Comparison of ENCODE assay signal across 8 mouse cellular contexts in the genomic region with DNA sequence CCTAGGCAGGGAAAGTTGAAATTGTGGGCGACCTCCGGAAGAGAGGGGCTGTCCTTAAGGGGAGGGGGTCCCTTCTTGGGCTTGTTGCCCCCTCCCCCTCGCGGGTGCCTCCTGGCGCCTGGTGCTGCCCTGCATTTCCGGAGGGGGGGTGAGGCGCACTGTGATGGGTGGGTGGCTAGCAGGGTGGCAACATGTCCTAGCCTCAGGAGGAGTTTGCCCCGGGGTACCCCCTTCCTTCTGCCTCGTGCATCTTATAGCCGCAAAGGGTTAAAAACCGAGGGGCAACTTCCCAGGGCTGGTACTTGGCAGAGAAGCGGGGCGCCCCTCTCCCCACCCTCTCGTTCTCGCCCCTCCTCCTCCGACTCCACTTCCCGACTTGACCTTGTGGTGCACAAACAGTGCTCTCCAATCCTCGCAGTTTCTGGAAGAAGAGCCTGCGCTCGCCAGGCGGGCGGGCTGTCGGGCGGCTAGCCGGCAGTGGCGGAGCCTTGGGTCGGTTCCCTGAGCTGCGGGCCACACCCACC. TPM values are rescaled to one million over a fixed set of nuclear protein-coding genes. Genes with fewer than 3 reads are reported as not detected.
DNase-seq lines count a peak whose midpoint lies in the region; TF ChIP-seq lines count a peak whose summit lies in the region.

No protein-coding gene starts in this region.

- intact Hi-C loops in left cerebral cortex, postnatal 4 days (cut with DNase I) = no loop called here

- no peaks in the 10 kb centered on the region for H3K9me3 ChIP-seq in midbrain, embryonic 10.5 days (replicated peaks)

- TF ChIP-seq CTCF in small intestine, adult 2 months (IDR thresholded peaks at IDR 0.05; ENCODE audit: extremely low read depth, insufficient read length, insufficient replicate concordance, low read depth, low read length) = no peak

- H3K27me3 ChIP-seq in midbrain, embryonic 10.5 days (ENCODE audit: low read depth, poor library complexity, severe bottlenecking) = peaks cover 54% of the 10 kb centered on the region
- no peaks in the 10 kb centered on the region for H3K27me3 ChIP-seq in small intestine, adult 2 months (ENCODE audit: control insufficient read depth, insufficient read depth, low read length)

- peak overlapping the region; percentile 79 for H3K4me3 ChIP-seq in midbrain, embryonic 10.5 days
- peak overlapping the region; percentile 80 for H3K4me3 ChIP-seq in small intestine, adult 2 months (ENCODE audit: low read depth, low read length)

- H3K4me1 ChIP-seq in midbrain, embryonic 10.5 days = peaks cover 54% of the 10 kb centered on the region
- H3K4me1 ChIP-seq in small intestine, adult 2 months (ENCODE audit: control insufficient read depth, insufficient read depth, insufficient read length, low read length) = peaks cover 5% of the 10 kb centered on the region

- 0 out of 2 replicates have a peak, but pooled peaks have one; percentile 43 for TF ChIP-seq POLR2A in small intestine, adult 2 months (IDR thresholded peaks at IDR 0.05; ENCODE audit: low read depth, low read length)

- H3K36me3 ChIP-seq in midbrain, embryonic 10.5 days = no peaks in the 10 kb centered on the region
- no peaks in the 10 kb centered on the region for H3K36me3 ChIP-seq in small intestine, adult 2 months (ENCODE audit: control insufficient read depth, insufficient read depth, low read length)

- H3K27ac ChIP-seq in midbrain, embryonic 10.5 days (replicated peaks) = peak overlapping the region; percentile 87
- peak overlapping the region; percentile 84 for H3K27ac ChIP-seq in small intestine, adult 2 months (ENCODE audit: insufficient read depth, low read depth, low read length)

- WGBS in midbrain, embryonic 10.5 days = under 1% methylated on average over 28 of the region's 28 CpGs
- under 1% methylated on average over 28 of the region's 28 CpGs for WGBS in small intestine, adult 2 months

- DNase-seq in adrenal gland, adult (ENCODE audit: inconsistent age in 2 of 2, low spot score in 1 of 2) = peak; percentile 92 to 96
- peak; percentile 66 for DNase-seq in embryo, embryonic 9.5 days (ENCODE audit: extremely low spot score)
- peak; percentile 99 for DNase-seq in heart, adult 11 months
- DNase-seq in kidney, adult 11 months = peak; percentile 88
- peak; percentile 53 for DNase-seq in left cerebral cortex, postnatal 4 days
- DNase-seq in midbrain, embryonic 10.5 days (ENCODE audit: low spot score) = peak; percentile 60
- no peak for DNase-seq in adipocyte (ENCODE audit: low spot score)

RNA-seq across cellular contexts. Expression of gene Jade2, which starts 1.1 kb away (rescaled TPM):
- 1 to 10 TPM; 2.5 to 3.0 TPM for total RNA-seq in left cerebral cortex, postnatal 4 days (2021)
- 0.41 and 0.47 TPM in 2 replicates for polyA plus RNA-seq in midbrain, embryonic 10.5 days (2016; fragmentation: Nextera tagmentation; extraction: Ambion mirVana)
- polyA plus RNA-seq in small intestine, adult 2 months (2012; rRNA removed) = 3.2 and 6.3 TPM in 2 replicates
